Mouse (Mus musculus) left cerebral cortex, postnatal 10 days (tissue): Measurements from ENCODE around the gene Hoxc9. TPM values are rescaled to one million over a fixed set of nuclear protein-coding genes. Genes with fewer than 3 reads are reported as not detected.

Source experiments
- DNase-seq, 2 experiments: peaks; one replicate each; pipeline ENCODE4 v3.0.0; 2021 to 2022; ENCODE audit warnings: low spot score in 2 of 2, mixed read lengths in 1 of 2; ENCODE audit errors: extremely low spot score in 1 of 2
- intact Hi-C: fragments of 180-260 bp; cut with DNase I; formaldehyde crosslinking; loops from one replicate; pipeline ENCODE4 v1.15.1; 2025
- microRNA-seq: library from miRNA; unstranded; fragments of <30 nt; microRNA quantifications from one replicate; pipeline ENCODE4 v1.2.0, GENCODE M21; 2022
- total RNA-seq, 2 experiments: library from RNA; stranded (reverse); gene quantifications; 2 replicates each; pipeline ENCODE4 v1.2.3; 2021

The Hoxc9 gene
- total RNA-seq, 2 experiments from 2014 or later, result not detected

GRCm38 (mm10) chr15:103032646-103033575 is 56.7 kb downstream of the Hoxc9 start:
- intact Hi-C loops, result no loop called here
- no peak for DNase-seq

DNA sequence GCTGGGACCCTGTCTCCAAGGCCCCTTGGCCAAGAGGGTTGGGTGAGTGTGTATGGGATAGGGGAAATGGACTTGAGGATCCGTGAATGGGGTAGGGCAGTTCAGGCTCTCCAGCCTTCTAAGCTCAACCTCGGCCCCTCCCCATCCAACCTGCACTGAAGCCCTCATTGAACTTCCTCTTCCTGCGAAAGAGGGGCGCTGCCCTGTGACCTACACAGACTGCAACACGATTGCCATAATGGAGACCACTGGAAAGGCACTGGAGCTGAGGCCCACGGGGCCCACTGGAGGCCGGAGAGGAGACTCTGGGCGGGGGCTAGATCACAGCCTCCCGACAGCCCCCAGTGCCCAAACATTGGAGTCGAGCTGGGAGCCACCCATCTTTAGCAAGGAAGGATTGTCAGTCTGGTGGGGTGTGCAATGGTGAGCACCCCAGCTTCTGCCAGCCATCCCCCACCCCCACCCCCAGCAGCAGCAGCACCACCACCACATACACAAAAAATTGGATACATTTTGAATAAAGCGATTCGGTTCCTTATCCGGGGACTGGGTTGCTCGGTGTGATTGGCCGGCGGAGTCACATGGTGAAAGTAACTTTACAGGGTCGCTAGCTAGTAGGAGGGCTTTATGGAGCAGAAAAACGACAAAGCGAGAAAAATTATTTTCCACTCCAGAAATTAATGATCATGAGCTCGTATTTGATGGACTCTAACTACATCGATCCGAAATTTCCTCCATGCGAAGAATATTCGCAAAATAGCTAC is 58.0 kb downstream of the Hoxc9 start:
- intact Hi-C loops, result no loop called here
- DNase-seq, result no peak

Small RNA genes within 50 kb of the gene (microRNA-seq; reads per million reads assigned to microRNA genes)
- gene Mir196a-2 (not detected), gene Mir615 (0.86 reads per million)

Other genes starting within 250 kb of the Hoxc9 start
- gene Hoxc13, start 55.3 kb upstream of the Hoxc9 start, total RNA-seq, result not detected
- not detected for gene Hoxc12, start 39.7 kb upstream of the Hoxc9 start, total RNA-seq
- gene Hoxc11, start 22.0 kb upstream of the Hoxc9 start, total RNA-seq, result not detected
- gene Hoxc10, start 9.6 kb upstream of the Hoxc9 start, total RNA-seq, result not detected
- gene Hoxc5, start 9.0 kb upstream of the Hoxc9 start, total RNA-seq, result not detected
- gene Hoxc8, start 14.2 kb downstream of the Hoxc9 start, total RNA-seq, result not detected
- gene Hoxc6, start 21.8 kb downstream of the Hoxc9 start, total RNA-seq, result not detected
- not detected for gene Hoxc4, start 42.5 kb downstream of the Hoxc9 start, total RNA-seq
- gene Smug1, start 190.7 kb downstream of the Hoxc9 start, total RNA-seq, result 10 to 100 TPM; 17.5 to 18.2 TPM